Mouse (Mus musculus): ENCODE results near the gene Fam217a. TPM values are rescaled to one million over a fixed set of nuclear protein-coding genes. Genes with fewer than 3 reads are reported as not detected.
A peak's percentile ranks its signal among the peaks of the same experiment; 100 is the strongest.
"Not testable (repeated sequence)": the region's sequence is repeated elsewhere in the genome, so short reads cannot be mapped to it uniquely, and the experiment has no call there.

Fam217a gene
- polyA plus RNA-seq, 1 experiment from 2014 or later, result 0.84 TPM

- Histone ChIP-seq H3K9me3 (ENCODE audit: control insufficient read depth, low read length) (no peaks in the 10 kb centered on the region), H3K4me2 (ENCODE audit: low read depth, severe bottlenecking) (no peak overlapping the region), H3K4me1 (ENCODE audit: control insufficient read depth, insufficient read depth, low read length) (0 out of 2 replicates have a peak, but pooled peaks cover 2% of the 10 kb centered on the region), H3K27me3 (ENCODE audit: control insufficient read depth, insufficient read depth, low read length) (peaks cover 10% of the 10 kb centered on the region; the same call in 1 of the 2 replicates), H3K36me3 (ENCODE audit: control insufficient read depth, insufficient read depth, low read length) (no peaks in the 10 kb centered on the region), H3K4me3 (ENCODE audit: low read depth, low read length) (no peak overlapping the region), H3K9ac (ENCODE audit: low read length) (no peak overlapping the region), H3K27ac (replicated peaks; ENCODE audit: low read depth, low read length) (no peak overlapping the region)
- WGBS, result 88% methylated on average over 4 of the region's 4 CpGs
- ATAC-seq (ENCODE audit: insufficient number of reproducible peaks, low FRiP score, low TSS enrichment, low read depth) (no peak), DNase-seq (ENCODE audit: low spot score) (no peak)
These were observed 37.1 kb upstream of the Fam217a start for GRCm38 (mm10) chr13:34960996-34961770.

- H3K9me3 ChIP-seq (ENCODE audit: control insufficient read depth, low read length); H3K36me3 ChIP-seq (ENCODE audit: control insufficient read depth, insufficient read depth, low read length); H3K27me3 ChIP-seq (ENCODE audit: control insufficient read depth, insufficient read depth, low read length); H3K4me2 ChIP-seq (ENCODE audit: low read depth, severe bottlenecking); DNase-seq (ENCODE audit: low spot score); H3K27ac ChIP-seq (replicated peaks; ENCODE audit: low read depth, low read length); ATAC-seq (ENCODE audit: insufficient number of reproducible peaks, low FRiP score, low TSS enrichment, low read depth); H3K4me1 ChIP-seq (ENCODE audit: control insufficient read depth, insufficient read depth, low read length); H3K4me3 ChIP-seq (ENCODE audit: low read depth, low read length); H3K9ac ChIP-seq (ENCODE audit: low read length): not testable (repeated sequence)
- 94% methylated on average over 3 of the region's 3 CpGs for WGBS
These were observed 34.0 kb upstream of the Fam217a start for GRCm38 (mm10) chr13:34958158-34958557.

- Histone ChIP-seq H3K4me3 (ENCODE audit: low read depth, low read length) (no peak overlapping the region), H3K4me1 (ENCODE audit: control insufficient read depth, insufficient read depth, low read length) (no peaks in the 10 kb centered on the region), H3K9ac (ENCODE audit: low read length) (no peak overlapping the region), H3K9me3 (ENCODE audit: control insufficient read depth, low read length) (no peaks in the 10 kb centered on the region), H3K27me3 (ENCODE audit: control insufficient read depth, insufficient read depth, low read length) (no peaks in the 10 kb centered on the region), H3K27ac (replicated peaks; ENCODE audit: low read depth, low read length) (no peak overlapping the region), H3K4me2 (ENCODE audit: low read depth, severe bottlenecking) (no peak overlapping the region), H3K36me3 (ENCODE audit: control insufficient read depth, insufficient read depth, low read length) (no peaks in the 10 kb centered on the region)
- WGBS, result 85% methylated on average over 4 of the region's 4 CpGs
- ATAC-seq (ENCODE audit: insufficient number of reproducible peaks, low FRiP score, low TSS enrichment, low read depth) (no peak), DNase-seq (ENCODE audit: low spot score) (no peak)
These were observed 32.8 kb upstream of the Fam217a start for GRCm38 (mm10) chr13:34956901-34957300.

GRCm38 (mm10) chr13:34951437-34951836, 27.3 kb upstream of the Fam217a start:
- WGBS, result 89% methylated on average over 2 of the region's 2 CpGs
- not testable (repeated sequence) for H3K27me3 ChIP-seq (ENCODE audit: control insufficient read depth, insufficient read depth, low read length); H3K4me3 ChIP-seq (ENCODE audit: low read depth, low read length); H3K4me2 ChIP-seq (ENCODE audit: low read depth, severe bottlenecking); H3K36me3 ChIP-seq (ENCODE audit: control insufficient read depth, insufficient read depth, low read length); H3K4me1 ChIP-seq (ENCODE audit: control insufficient read depth, insufficient read depth, low read length); H3K27ac ChIP-seq (replicated peaks; ENCODE audit: low read depth, low read length); ATAC-seq (ENCODE audit: insufficient number of reproducible peaks, low FRiP score, low TSS enrichment, low read depth); DNase-seq (ENCODE audit: low spot score); H3K9me3 ChIP-seq (ENCODE audit: control insufficient read depth, low read length); H3K9ac ChIP-seq (ENCODE audit: low read length)

- ATAC-seq (ENCODE audit: insufficient number of reproducible peaks, low FRiP score, low TSS enrichment, low read depth), result no peak
- no peak overlapping the region for H3K4me3 ChIP-seq (ENCODE audit: low read depth, low read length)
- DNase-seq (ENCODE audit: low spot score), result no peak
- H3K36me3 ChIP-seq (ENCODE audit: control insufficient read depth, insufficient read depth, low read length), result no peaks in the 10 kb centered on the region
- H3K4me2 ChIP-seq (ENCODE audit: low read depth, severe bottlenecking), result no peak overlapping the region
- no peak overlapping the region for H3K9ac ChIP-seq (ENCODE audit: low read length)
- H3K27ac ChIP-seq (replicated peaks; ENCODE audit: low read depth, low read length), result no peak overlapping the region
- H3K9me3 ChIP-seq (ENCODE audit: control insufficient read depth, low read length), result no peaks in the 10 kb centered on the region
- H3K4me1 ChIP-seq (ENCODE audit: control insufficient read depth, insufficient read depth, low read length), result no peaks in the 10 kb centered on the region
- H3K27me3 ChIP-seq (ENCODE audit: control insufficient read depth, insufficient read depth, low read length), result no peaks in the 10 kb centered on the region
These were observed 18.3 kb upstream of the Fam217a start for GRCm38 (mm10) chr13:34942370-34942769.

GRCm38 (mm10) chr13:34934931-34935644, 11.0 kb upstream of the Fam217a start:
- no peaks in the 10 kb centered on the region for H3K9me3 ChIP-seq (ENCODE audit: control insufficient read depth, low read length)
- H3K27ac ChIP-seq (replicated peaks; ENCODE audit: low read depth, low read length), result no peak overlapping the region
- H3K27me3 ChIP-seq (ENCODE audit: control insufficient read depth, insufficient read depth, low read length), result no peaks in the 10 kb centered on the region
- 81% methylated on average over 10 of the region's 10 CpGs for WGBS
- H3K4me1 ChIP-seq (ENCODE audit: control insufficient read depth, insufficient read depth, low read length), result no peaks in the 10 kb centered on the region
- H3K4me3 ChIP-seq (ENCODE audit: low read depth, low read length), result no peak overlapping the region
- no peak overlapping the region for H3K9ac ChIP-seq (ENCODE audit: low read length)
- H3K36me3 ChIP-seq (ENCODE audit: control insufficient read depth, insufficient read depth, low read length), result no peaks in the 10 kb centered on the region
- no peak for ATAC-seq (ENCODE audit: insufficient number of reproducible peaks, low FRiP score, low TSS enrichment, low read depth)
- no peak for DNase-seq (ENCODE audit: low spot score)
- H3K4me2 ChIP-seq (ENCODE audit: low read depth, severe bottlenecking), result no peak overlapping the region

- Histone ChIP-seq H3K4me1 (ENCODE audit: control insufficient read depth, insufficient read depth, low read length) (no peaks in the 10 kb centered on the region), H3K27me3 (ENCODE audit: control insufficient read depth, insufficient read depth, low read length) (no peaks in the 10 kb centered on the region), H3K9me3 (ENCODE audit: control insufficient read depth, low read length) (no peaks in the 10 kb centered on the region), H3K36me3 (ENCODE audit: control insufficient read depth, insufficient read depth, low read length) (no peaks in the 10 kb centered on the region), H3K4me3 (ENCODE audit: low read depth, low read length) (no peak overlapping the region), H3K27ac (replicated peaks; ENCODE audit: low read depth, low read length) (no peak overlapping the region), H3K4me2 (ENCODE audit: low read depth, severe bottlenecking) (peak overlapping the region; percentile 36; the same call in 1 of the 2 replicates), H3K9ac (ENCODE audit: low read length) (0 out of 2 replicates have a peak overlapping the region, but pooled peaks have one; percentile 27)
- DNase-seq (ENCODE audit: low spot score) (peak; percentile 32), ATAC-seq (ENCODE audit: insufficient number of reproducible peaks, low FRiP score, low TSS enrichment, low read depth) (no peak)
- 40% methylated on average over 37 of the region's 37 CpGs for WGBS
These were observed 7.5 kb downstream of the Fam217a start for GRCm38 (mm10) chr13:34916520-34917167.

- no peaks in the 10 kb centered on the region for H3K9me3 ChIP-seq (ENCODE audit: control insufficient read depth, low read length)
- WGBS, result 87% methylated on average over 9 of the region's 9 CpGs
- H3K4me1 ChIP-seq (ENCODE audit: control insufficient read depth, insufficient read depth, low read length), result no peaks in the 10 kb centered on the region
- H3K36me3 ChIP-seq (ENCODE audit: control insufficient read depth, insufficient read depth, low read length), result no peaks in the 10 kb centered on the region
- DNase-seq (ENCODE audit: low spot score) (no peak), ATAC-seq (ENCODE audit: insufficient number of reproducible peaks, low FRiP score, low TSS enrichment, low read depth) (no peak)
- H3K27ac ChIP-seq (replicated peaks; ENCODE audit: low read depth, low read length), result no peak overlapping the region
- no peaks in the 10 kb centered on the region for H3K27me3 ChIP-seq (ENCODE audit: control insufficient read depth, insufficient read depth, low read length)
- no peak overlapping the region for H3K4me3 ChIP-seq (ENCODE audit: low read depth, low read length)
- no peak overlapping the region for H3K9ac ChIP-seq (ENCODE audit: low read length)
- H3K4me2 ChIP-seq (ENCODE audit: low read depth, severe bottlenecking), result no peak overlapping the region
These were observed 9.5 kb downstream of the Fam217a start for GRCm38 (mm10) chr13:34914614-34915013.

Data from limb, embryonic 11.5 days (tissue).